Mouse (Mus musculus): ENCODE measurements at regions not wholly inside any gene's neighbourhood (a gene's known extent, or its start where the extent isn't known, plus 50 kb on each side); places are given as distances from the start of the nearest gene placed in this dataset.

DNA sequence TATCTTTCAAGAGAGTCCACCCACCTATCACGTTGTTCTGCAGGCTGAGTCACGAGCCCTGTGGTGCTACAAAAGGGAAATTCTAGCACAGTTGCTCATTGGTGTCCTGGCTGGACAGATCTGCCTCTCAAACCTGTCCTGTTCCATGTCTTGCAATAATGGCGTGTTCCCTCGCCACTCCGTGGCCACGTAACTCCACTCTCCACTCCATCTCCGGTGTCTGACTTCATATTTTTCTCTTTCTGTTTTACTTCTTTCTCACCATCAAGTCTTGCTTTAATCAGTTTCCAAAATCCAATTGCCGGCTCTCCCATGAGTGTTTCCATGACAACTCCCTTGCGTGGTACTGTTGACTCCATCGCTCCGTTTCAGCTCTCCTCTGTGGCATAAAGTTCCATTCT is 107.1 kb upstream of the Oxgr1 start:
- Histone ChIP-seq H3K4me3 (replicated peaks) (no peak overlapping the region), H3K36me3 (no peaks in the 10 kb centered on the region), H3K4me2 (replicated peaks) (no peak overlapping the region), H3K27me3 (peaks cover 17% of the 10 kb centered on the region), H3K27ac (no peak overlapping the region), H3K9ac (replicated peaks) (no peak overlapping the region), H3K9me3 (no peaks in the 10 kb centered on the region), H3K4me1 (replicated peaks) (peaks cover under 1% of the 10 kb centered on the region; the same call in 1 of the 2 replicates)
- ATAC-seq = no peak
- 85% methylated on average over 11 of the region's 11 CpGs for WGBS

DNA sequence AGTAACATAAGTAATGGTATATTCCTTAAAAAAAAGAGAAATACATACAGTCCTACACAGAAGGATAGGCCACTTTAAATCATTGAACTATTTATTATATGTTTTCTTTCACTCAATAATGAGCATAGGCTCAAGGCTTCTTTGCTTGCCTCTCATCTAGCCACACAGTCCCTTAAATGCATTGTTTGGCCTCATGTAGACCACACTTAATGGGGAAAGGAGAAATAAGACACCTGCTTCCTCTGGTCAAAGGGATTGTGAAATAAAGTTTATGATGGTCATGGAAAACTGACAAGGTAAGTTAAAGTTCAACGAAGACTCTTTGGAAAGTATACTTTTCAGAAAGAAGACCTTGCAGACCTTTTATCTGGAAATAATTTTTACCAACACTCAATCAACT is 108.4 kb upstream of the Oxgr1 start:
- peaks cover 13% of the 10 kb centered on the region for H3K4me1 ChIP-seq (replicated peaks)
- ATAC-seq = no peak
- no peaks in the 10 kb centered on the region for H3K9me3 ChIP-seq
- no peaks in the 10 kb centered on the region for H3K36me3 ChIP-seq
- no peak overlapping the region for H3K9ac ChIP-seq (replicated peaks)
- WGBS = 96% methylated on average over 1 of the region's 1 CpGs
- H3K4me2 ChIP-seq (replicated peaks) = no peak overlapping the region
- H3K27ac ChIP-seq = no peak overlapping the region
- H3K4me3 ChIP-seq (replicated peaks) = no peak overlapping the region
- H3K27me3 ChIP-seq = peaks cover 16% of the 10 kb centered on the region

GRCm38 (mm10) chr14:120154413-120154812 is 112.2 kb upstream of the Oxgr1 start:
- Histone ChIP-seq H3K4me1 (replicated peaks) (peaks cover 19% of the 10 kb centered on the region), H3K9ac (replicated peaks) (no peak overlapping the region), H3K27me3 (peaks cover 8% of the 10 kb centered on the region; the same call in 1 of the 2 replicates), H3K9me3 (no peaks in the 10 kb centered on the region), H3K4me2 (replicated peaks) (peak overlapping the region; percentile 36), H3K36me3 (no peaks in the 10 kb centered on the region), H3K4me3 (replicated peaks) (no peak overlapping the region), H3K27ac (no peak overlapping the region)
- 22% methylated on average over 7 of the region's 7 CpGs for WGBS
- 0 out of 2 replicates have a peak, but pooled peaks have one; percentile 40 for ATAC-seq

- Histone ChIP-seq H3K4me3 (replicated peaks) (no peak overlapping the region), H3K9me3 (no peaks in the 10 kb centered on the region), H3K9ac (replicated peaks) (no peak overlapping the region), H3K4me2 (replicated peaks) (no peak overlapping the region), H3K36me3 (no peaks in the 10 kb centered on the region), H3K27me3 (no peaks in the 10 kb centered on the region), H3K4me1 (replicated peaks) (no peaks in the 10 kb centered on the region), H3K27ac (no peak overlapping the region)
- ATAC-seq = no peak
- WGBS = 84% methylated on average over 2 of the region's 2 CpGs
These were observed 111.3 kb upstream of the Mbnl2 start for GRCm38 (mm10) chr14:120164184-120164583.

DNA sequence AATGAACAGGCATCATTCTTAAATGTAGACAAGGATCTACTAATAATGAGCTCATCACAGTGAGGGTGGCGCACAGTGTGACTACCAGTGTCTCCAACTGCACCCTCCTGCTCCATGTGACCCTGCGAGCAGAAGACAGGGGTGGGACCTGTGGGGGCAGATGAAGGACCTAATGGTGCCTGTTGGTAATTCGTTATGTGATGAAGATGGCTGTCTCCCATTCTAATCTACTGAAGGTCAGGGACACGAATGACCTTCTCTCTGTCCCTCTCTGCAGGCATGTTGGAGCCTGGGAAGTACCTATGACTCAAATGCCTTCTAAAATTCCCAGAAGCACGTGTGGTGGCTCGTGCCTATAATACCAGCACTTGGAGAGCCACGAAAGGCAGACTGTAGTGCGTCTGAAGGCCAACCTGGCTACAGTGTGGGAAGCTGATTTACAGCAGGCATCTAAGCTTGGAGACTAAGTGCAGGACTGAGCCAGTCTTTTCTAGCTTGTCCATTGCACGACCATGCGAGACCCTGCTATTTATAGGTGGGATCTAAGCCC is 109.9 kb upstream of the Mbnl2 start:
- no peaks in the 10 kb centered on the region for H3K36me3 ChIP-seq
- no peak overlapping the region for H3K4me2 ChIP-seq (replicated peaks)
- no peaks in the 10 kb centered on the region for H3K27me3 ChIP-seq
- H3K9ac ChIP-seq (replicated peaks) = no peak overlapping the region
- no peaks in the 10 kb centered on the region for H3K4me1 ChIP-seq (replicated peaks)
- no peaks in the 10 kb centered on the region for H3K9me3 ChIP-seq
- no peak overlapping the region for H3K4me3 ChIP-seq (replicated peaks)
- WGBS = 92% methylated on average over 10 of the region's 10 CpGs
- no peak overlapping the region for H3K27ac ChIP-seq
- ATAC-seq = no peak

DNA sequence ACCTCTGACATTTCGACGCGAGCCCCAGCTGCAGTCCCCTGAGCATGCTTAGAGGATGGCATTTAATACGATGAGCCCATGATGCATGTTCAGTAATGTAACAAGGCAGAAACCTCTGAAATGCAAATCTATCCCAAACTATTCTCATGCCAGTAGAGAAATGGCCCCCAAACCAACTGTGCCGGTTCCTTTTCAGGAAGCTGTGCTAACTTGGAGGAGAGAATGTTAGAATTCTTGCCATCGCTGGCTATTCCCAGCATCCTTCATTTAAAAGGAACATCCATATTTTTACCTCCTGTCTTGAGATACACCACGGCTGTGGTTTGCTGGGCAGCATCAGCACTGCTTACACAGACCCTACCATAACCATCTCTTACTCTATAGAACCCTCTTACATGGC is 104.7 kb upstream of the Mbnl2 start:
- Histone ChIP-seq H3K36me3 (no peaks in the 10 kb centered on the region), H3K4me1 (replicated peaks) (no peaks in the 10 kb centered on the region), H3K27me3 (no peaks in the 10 kb centered on the region), H3K27ac (no peak overlapping the region), H3K9ac (replicated peaks) (no peak overlapping the region), H3K9me3 (no peaks in the 10 kb centered on the region), H3K4me2 (replicated peaks) (no peak overlapping the region), H3K4me3 (replicated peaks) (no peak overlapping the region)
- 91% methylated on average over 7 of the region's 7 CpGs for WGBS
- ATAC-seq = no peak

DNA sequence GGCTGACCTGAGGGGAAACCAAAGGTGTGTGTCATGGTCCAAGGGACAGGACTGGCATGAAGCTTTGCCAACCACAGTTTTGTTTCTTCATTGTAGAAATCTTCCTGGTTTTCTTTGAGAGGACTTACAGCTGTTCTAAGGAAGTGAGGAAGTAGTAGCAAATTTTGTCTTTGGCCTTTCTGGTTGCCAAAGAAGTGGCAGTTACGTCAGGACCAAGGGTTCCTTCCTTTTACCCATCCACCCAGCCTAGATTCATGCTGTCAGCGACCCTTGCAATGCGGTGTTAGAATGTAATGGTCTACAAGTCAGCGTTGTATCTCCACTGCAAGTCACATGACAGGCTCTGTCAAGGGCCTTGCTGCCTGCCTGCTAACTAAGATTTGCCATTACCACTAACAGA is 103.4 kb upstream of the Mbnl2 start:
- Histone ChIP-seq H3K27ac (no peak overlapping the region), H3K4me1 (replicated peaks) (no peaks in the 10 kb centered on the region), H3K9ac (replicated peaks) (no peak overlapping the region), H3K27me3 (no peaks in the 10 kb centered on the region), H3K36me3 (no peaks in the 10 kb centered on the region), H3K9me3 (no peaks in the 10 kb centered on the region), H3K4me2 (replicated peaks) (no peak overlapping the region), H3K4me3 (replicated peaks) (no peak overlapping the region)
- WGBS = 88% methylated on average over 4 of the region's 4 CpGs
- no peak for ATAC-seq

DNA sequence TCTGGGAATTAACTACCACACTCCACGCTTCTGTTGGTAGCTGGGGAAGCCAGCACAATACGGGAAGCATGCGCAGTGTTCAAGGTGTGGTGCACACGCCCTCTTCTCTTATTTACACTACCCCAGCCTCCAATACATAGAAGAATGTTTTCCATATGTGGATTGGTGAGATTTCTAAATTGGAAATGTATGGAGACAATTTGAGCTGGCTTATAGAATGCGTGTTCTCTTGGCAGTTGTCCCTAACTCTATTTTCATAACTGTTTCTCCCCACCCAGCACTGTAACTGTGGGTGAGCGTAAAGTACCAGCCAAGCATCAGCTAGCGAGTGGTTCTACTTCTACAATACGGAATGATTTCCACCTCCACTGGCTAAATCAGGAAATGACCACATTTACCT is 102.6 kb upstream of the Mbnl2 start:
- no peak overlapping the region for H3K27ac ChIP-seq
- H3K9ac ChIP-seq (replicated peaks) = no peak overlapping the region
- H3K27me3 ChIP-seq = no peaks in the 10 kb centered on the region
- H3K9me3 ChIP-seq = no peaks in the 10 kb centered on the region
- no peak overlapping the region for H3K4me3 ChIP-seq (replicated peaks)
- H3K4me2 ChIP-seq (replicated peaks) = no peak overlapping the region
- no peak for ATAC-seq
- H3K4me1 ChIP-seq (replicated peaks) = no peaks in the 10 kb centered on the region
- H3K36me3 ChIP-seq = no peaks in the 10 kb centered on the region
- WGBS = 88% methylated on average over 8 of the region's 8 CpGs

DNA sequence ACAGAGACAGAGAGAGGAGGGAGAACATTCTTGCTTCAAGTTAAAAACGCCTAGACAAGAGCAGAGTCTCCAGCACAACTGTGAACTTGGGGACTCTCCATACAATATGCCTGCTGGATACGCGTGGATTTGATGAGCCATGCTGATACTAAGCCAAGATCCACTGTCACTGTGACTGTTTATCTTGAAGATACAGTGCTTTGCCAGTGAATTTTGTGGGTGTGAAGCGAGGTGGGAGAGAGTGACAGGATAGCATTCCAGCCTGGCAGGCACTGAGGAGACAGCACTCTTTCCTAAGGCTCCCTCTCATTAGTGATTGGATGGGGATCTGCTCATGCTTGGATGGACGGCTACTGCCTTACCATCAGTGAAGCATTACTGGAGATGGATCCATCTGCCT is 100.9 kb upstream of the Mbnl2 start:
- no peaks in the 10 kb centered on the region for H3K4me1 ChIP-seq (replicated peaks)

GRCm38 (mm10) chr14:120195218-120195617 is 80.3 kb upstream of the Mbnl2 start:
- no peak overlapping the region for H3K27ac ChIP-seq
- H3K4me3 ChIP-seq (replicated peaks) = no peak overlapping the region
- no peaks in the 10 kb centered on the region for H3K36me3 ChIP-seq
- H3K4me2 ChIP-seq (replicated peaks) = no peak overlapping the region
- no peaks in the 10 kb centered on the region for H3K27me3 ChIP-seq
- H3K9me3 ChIP-seq = no peaks in the 10 kb centered on the region
- H3K4me1 ChIP-seq (replicated peaks) = no peaks in the 10 kb centered on the region
- H3K9ac ChIP-seq (replicated peaks) = no peak overlapping the region
- 63% methylated on average over 1 of the region's 1 CpGs for WGBS
- no peak for ATAC-seq

More for the DNA sequence above, 100.9 kb upstream of the Mbnl2 start:
- H3K4me2 ChIP-seq (replicated peaks) = no peak overlapping the region
- no peak overlapping the region for H3K9ac ChIP-seq (replicated peaks)
- no peaks in the 10 kb centered on the region for H3K9me3 ChIP-seq
- no peak overlapping the region for H3K27ac ChIP-seq
- 83% methylated on average over 5 of the region's 5 CpGs for WGBS
- no peaks in the 10 kb centered on the region for H3K36me3 ChIP-seq
- ATAC-seq = no peak
- H3K27me3 ChIP-seq = no peaks in the 10 kb centered on the region
- H3K4me3 ChIP-seq (replicated peaks) = no peak overlapping the region

GRCm38 (mm10) chr14:120211741-120212140 is 63.7 kb upstream of the Mbnl2 start:
- H3K9me3 ChIP-seq = no peaks in the 10 kb centered on the region
- no peak overlapping the region for H3K27ac ChIP-seq
- ATAC-seq = no peak
- no peak overlapping the region for H3K4me3 ChIP-seq (replicated peaks)
- H3K4me2 ChIP-seq (replicated peaks) = no peak overlapping the region
- no peaks in the 10 kb centered on the region for H3K4me1 ChIP-seq (replicated peaks)
- 88% methylated on average over 3 of the region's 3 CpGs for WGBS
- no peaks in the 10 kb centered on the region for H3K36me3 ChIP-seq
- H3K27me3 ChIP-seq = no peaks in the 10 kb centered on the region
- H3K9ac ChIP-seq (replicated peaks) = no peak overlapping the region

- no peak for ATAC-seq
- Histone ChIP-seq H3K36me3 (no peaks in the 10 kb centered on the region), H3K27me3 (no peaks in the 10 kb centered on the region), H3K4me1 (replicated peaks) (no peaks in the 10 kb centered on the region), H3K4me2 (replicated peaks) (no peak overlapping the region), H3K4me3 (replicated peaks) (no peak overlapping the region), H3K9me3 (no peaks in the 10 kb centered on the region), H3K27ac (no peak overlapping the region), H3K9ac (replicated peaks) (no peak overlapping the region)
- WGBS = 59% methylated on average over 5 of the region's 5 CpGs
These were observed 62.8 kb upstream of the Mbnl2 start for GRCm38 (mm10) chr14:120212626-120213025.

- Histone ChIP-seq H3K4me1 (replicated peaks) (peaks cover 7% of the 10 kb centered on the region), H3K27me3 (no peaks in the 10 kb centered on the region), H3K36me3 (no peaks in the 10 kb centered on the region), H3K9me3 (no peaks in the 10 kb centered on the region), H3K27ac (no peak overlapping the region), H3K9ac (replicated peaks) (no peak overlapping the region), H3K4me3 (replicated peaks) (no peak overlapping the region), H3K4me2 (replicated peaks) (no peak overlapping the region)
- no peak for ATAC-seq
- 83% methylated on average over 4 of the region's 4 CpGs for WGBS
These were observed 56.2 kb upstream of the Mbnl2 start for GRCm38 (mm10) chr14:120219224-120219623.

All from midbrain, embryonic 13.5 days (tissue).